Mouse (Mus musculus): Measurements from ENCODE around the gene Ear6. TPM values are rescaled to one million over a fixed set of nuclear protein-coding genes. Genes with fewer than 3 reads are reported as not detected.

Ear6 gene
- polyA plus RNA-seq, 1 experiment, result not detected

GRCm38 (mm10) chr14:51896019-51896418, 42.5 kb downstream of the Ear6 start:
- Histone ChIP-seq H3K79me2 (ENCODE audit: control insufficient read depth, insufficient read depth) (no peaks in the 10 kb centered on the region), H3K36me3 (ENCODE audit: control insufficient read depth, insufficient read depth) (no peaks in the 10 kb centered on the region), H3K27me3 (ENCODE audit: control insufficient read depth, insufficient read depth, insufficient read length) (no peaks in the 10 kb centered on the region), H3ac (ENCODE audit: control insufficient read depth, insufficient read length) (no peak overlapping the region), H3K4me2 (ENCODE audit: low read depth) (no peak overlapping the region), H3K4me3 (no peak overlapping the region)
- TF ChIP-seq CEBPB (IDR thresholded peaks at IDR 0.05; ENCODE audit: insufficient read depth, poor library complexity, severe bottlenecking) (no peak), MYOG (IDR thresholded peaks at IDR 0.05; ENCODE audit: control insufficient read depth in 1 of 3, insufficient read depth in 1 of 3, insufficient read length in 2 of 3, low read depth in 2 of 3) (no peak), POLR2AphosphoS2 (IDR thresholded peaks at IDR 0.05; ENCODE audit: insufficient read length, low read depth) (no peak), TCF3 (IDR thresholded peaks at IDR 0.05; ENCODE audit: insufficient read length, low read depth) (no peak), TCF12 (IDR thresholded peaks at IDR 0.05; ENCODE audit: insufficient read depth, poor library complexity, severe bottlenecking) (no peak), MYOD1 (IDR thresholded peaks at IDR 0.05; ENCODE audit: control insufficient read depth in 1 of 3, insufficient read length in 2 of 3, low read depth in 2 of 3) (no peak), E2F4 (IDR thresholded peaks at IDR 0.05; ENCODE audit: insufficient read depth) (no peak), USF1 (IDR thresholded peaks at IDR 0.05; ENCODE audit: low read depth) (no peak), MAX (IDR thresholded peaks at IDR 0.05; ENCODE audit: low read depth) (no peak), REST (IDR thresholded peaks at IDR 0.05; ENCODE audit: insufficient read depth, insufficient read length) (no peak), SRF (IDR thresholded peaks at IDR 0.05; ENCODE audit: control insufficient read depth, insufficient read length, low read depth) (no peak), POLR2A (IDR thresholded peaks at IDR 0.05; ENCODE audit: insufficient read length, low read depth) (no peak)

DNA sequence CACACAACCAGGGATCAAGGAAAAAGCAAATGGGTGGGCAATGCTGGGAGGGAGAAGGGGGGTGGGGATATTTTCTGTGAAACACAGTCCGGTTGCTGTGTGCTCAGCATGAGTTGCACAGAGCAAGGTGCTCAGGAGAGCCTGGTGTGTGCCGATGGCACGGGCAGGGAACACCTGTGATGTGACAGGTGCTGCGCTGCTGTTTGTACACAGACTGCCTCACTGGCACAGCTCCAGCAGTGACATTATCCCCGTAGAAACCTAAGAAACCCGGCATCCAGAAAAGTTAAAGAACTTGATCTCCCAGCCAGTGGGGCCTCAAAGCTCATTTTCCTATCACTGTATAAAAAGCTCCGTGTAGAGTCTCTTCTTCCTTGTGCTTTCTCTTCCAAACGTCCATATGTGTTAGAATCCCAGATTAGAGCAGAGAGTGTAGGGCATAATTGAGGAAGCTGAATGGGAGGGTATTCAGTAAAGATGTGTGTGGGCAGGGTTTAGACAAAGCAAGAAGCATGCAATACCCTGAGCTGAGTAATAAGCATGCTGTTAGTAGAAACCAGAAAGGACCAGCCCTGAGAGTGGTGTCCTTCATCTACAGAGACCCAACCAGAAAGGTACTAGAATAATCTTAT, 43.2 kb downstream of the Ear6 start:
- Histone ChIP-seq H3K4me3 (no peak overlapping the region), H3K4me2 (ENCODE audit: low read depth) (no peak overlapping the region), H3ac (ENCODE audit: control insufficient read depth, insufficient read length) (no peak overlapping the region), H3K79me2 (ENCODE audit: control insufficient read depth, insufficient read depth) (no peaks in the 10 kb centered on the region), H3K36me3 (ENCODE audit: control insufficient read depth, insufficient read depth) (no peaks in the 10 kb centered on the region), H3K27me3 (ENCODE audit: control insufficient read depth, insufficient read depth, insufficient read length) (no peaks in the 10 kb centered on the region)
- TF ChIP-seq MAX (IDR thresholded peaks at IDR 0.05; ENCODE audit: low read depth), result no peak
- TF ChIP-seq MYOG (IDR thresholded peaks at IDR 0.05; ENCODE audit: control insufficient read depth in 1 of 3, insufficient read depth in 1 of 3, insufficient read length in 2 of 3, low read depth in 2 of 3), result peak in 1 of 3 experiments; percentile 51
- peak in 1 of 3 experiments; percentile 61 for TF ChIP-seq MYOD1 (IDR thresholded peaks at IDR 0.05; ENCODE audit: control insufficient read depth in 1 of 3, insufficient read length in 2 of 3, low read depth in 2 of 3)

GRCm38 (mm10) chr14:51899351-51899750, 45.9 kb downstream of the Ear6 start:
- H3K4me3 ChIP-seq, result no peak overlapping the region
- no peak overlapping the region for H3K4me2 ChIP-seq (ENCODE audit: low read depth)
- no peaks in the 10 kb centered on the region for H3K27me3 ChIP-seq (ENCODE audit: control insufficient read depth, insufficient read depth, insufficient read length)
- TF ChIP-seq E2F4 (IDR thresholded peaks at IDR 0.05; ENCODE audit: insufficient read depth), result no peak
- no peak for TF ChIP-seq MYOG (IDR thresholded peaks at IDR 0.05; ENCODE audit: control insufficient read depth in 1 of 3, insufficient read depth in 1 of 3, insufficient read length in 2 of 3, low read depth in 2 of 3)
- TF ChIP-seq POLR2AphosphoS2 (IDR thresholded peaks at IDR 0.05; ENCODE audit: insufficient read length, low read depth), result no peak
- TF ChIP-seq SRF (IDR thresholded peaks at IDR 0.05; ENCODE audit: control insufficient read depth, insufficient read length, low read depth), result no peak
- no peak for TF ChIP-seq TCF12 (IDR thresholded peaks at IDR 0.05; ENCODE audit: insufficient read depth, poor library complexity, severe bottlenecking)
- no peak for TF ChIP-seq MAX (IDR thresholded peaks at IDR 0.05; ENCODE audit: low read depth)
- no peak for TF ChIP-seq CEBPB (IDR thresholded peaks at IDR 0.05; ENCODE audit: insufficient read depth, poor library complexity, severe bottlenecking)
- TF ChIP-seq MYOD1 (IDR thresholded peaks at IDR 0.05; ENCODE audit: control insufficient read depth in 1 of 3, insufficient read length in 2 of 3, low read depth in 2 of 3), result no peak
- TF ChIP-seq POLR2A (IDR thresholded peaks at IDR 0.05; ENCODE audit: insufficient read length, low read depth), result no peak
- no peak for TF ChIP-seq REST (IDR thresholded peaks at IDR 0.05; ENCODE audit: insufficient read depth, insufficient read length)
- TF ChIP-seq TCF3 (IDR thresholded peaks at IDR 0.05; ENCODE audit: insufficient read length, low read depth), result no peak
- no peak for TF ChIP-seq USF1 (IDR thresholded peaks at IDR 0.05; ENCODE audit: low read depth)
- H3ac ChIP-seq (ENCODE audit: control insufficient read depth, insufficient read length), result no peak overlapping the region
- H3K79me2 ChIP-seq (ENCODE audit: control insufficient read depth, insufficient read depth), result no peaks in the 10 kb centered on the region
- H3K36me3 ChIP-seq (ENCODE audit: control insufficient read depth, insufficient read depth), result no peaks in the 10 kb centered on the region

- H3K4me2 ChIP-seq (ENCODE audit: low read depth), result no peak overlapping the region
- H3K36me3 ChIP-seq (ENCODE audit: control insufficient read depth, insufficient read depth), result no peaks in the 10 kb centered on the region
- no peak overlapping the region for H3K4me3 ChIP-seq
- H3K79me2 ChIP-seq (ENCODE audit: control insufficient read depth, insufficient read depth), result no peaks in the 10 kb centered on the region
- H3K27me3 ChIP-seq (ENCODE audit: control insufficient read depth, insufficient read depth, insufficient read length), result no peaks in the 10 kb centered on the region
- TF ChIP-seq REST (IDR thresholded peaks at IDR 0.05; ENCODE audit: insufficient read depth, insufficient read length) (no peak), TCF3 (IDR thresholded peaks at IDR 0.05; ENCODE audit: insufficient read length, low read depth) (no peak), TCF12 (IDR thresholded peaks at IDR 0.05; ENCODE audit: insufficient read depth, poor library complexity, severe bottlenecking) (no peak), POLR2AphosphoS2 (IDR thresholded peaks at IDR 0.05; ENCODE audit: insufficient read length, low read depth) (no peak), SRF (IDR thresholded peaks at IDR 0.05; ENCODE audit: control insufficient read depth, insufficient read length, low read depth) (no peak), E2F4 (IDR thresholded peaks at IDR 0.05; ENCODE audit: insufficient read depth) (no peak), MYOG (IDR thresholded peaks at IDR 0.05; ENCODE audit: control insufficient read depth in 1 of 3, insufficient read depth in 1 of 3, insufficient read length in 2 of 3, low read depth in 2 of 3) (no peak), POLR2A (IDR thresholded peaks at IDR 0.05; ENCODE audit: insufficient read length, low read depth) (no peak), MAX (IDR thresholded peaks at IDR 0.05; ENCODE audit: low read depth) (no peak), USF1 (IDR thresholded peaks at IDR 0.05; ENCODE audit: low read depth) (no peak), CEBPB (IDR thresholded peaks at IDR 0.05; ENCODE audit: insufficient read depth, poor library complexity, severe bottlenecking) (no peak)
- no peak overlapping the region for H3ac ChIP-seq (ENCODE audit: control insufficient read depth, insufficient read length)
Observed at GRCm38 (mm10) chr14:51902806-51903710, 49.6 kb downstream of the Ear6 start.
